Mouse (Mus musculus) B cell, adult 62 days (primary cell): ENCODE results near the gene Timmdc1. TPM values are rescaled to one million over a fixed set of nuclear protein-coding genes. Genes with fewer than 3 reads are reported as not detected.

Source experiments
- total RNA-seq: library from RNA; stranded (reverse); gene quantifications from 4 replicates; pipeline ENCODE4 v1.2.4, GENCODE M21; 2023

Timmdc1 gene
- 17.6 to 21.6 TPM (median 19.5 TPM) in 4 replicates for total RNA-seq

DNA sequence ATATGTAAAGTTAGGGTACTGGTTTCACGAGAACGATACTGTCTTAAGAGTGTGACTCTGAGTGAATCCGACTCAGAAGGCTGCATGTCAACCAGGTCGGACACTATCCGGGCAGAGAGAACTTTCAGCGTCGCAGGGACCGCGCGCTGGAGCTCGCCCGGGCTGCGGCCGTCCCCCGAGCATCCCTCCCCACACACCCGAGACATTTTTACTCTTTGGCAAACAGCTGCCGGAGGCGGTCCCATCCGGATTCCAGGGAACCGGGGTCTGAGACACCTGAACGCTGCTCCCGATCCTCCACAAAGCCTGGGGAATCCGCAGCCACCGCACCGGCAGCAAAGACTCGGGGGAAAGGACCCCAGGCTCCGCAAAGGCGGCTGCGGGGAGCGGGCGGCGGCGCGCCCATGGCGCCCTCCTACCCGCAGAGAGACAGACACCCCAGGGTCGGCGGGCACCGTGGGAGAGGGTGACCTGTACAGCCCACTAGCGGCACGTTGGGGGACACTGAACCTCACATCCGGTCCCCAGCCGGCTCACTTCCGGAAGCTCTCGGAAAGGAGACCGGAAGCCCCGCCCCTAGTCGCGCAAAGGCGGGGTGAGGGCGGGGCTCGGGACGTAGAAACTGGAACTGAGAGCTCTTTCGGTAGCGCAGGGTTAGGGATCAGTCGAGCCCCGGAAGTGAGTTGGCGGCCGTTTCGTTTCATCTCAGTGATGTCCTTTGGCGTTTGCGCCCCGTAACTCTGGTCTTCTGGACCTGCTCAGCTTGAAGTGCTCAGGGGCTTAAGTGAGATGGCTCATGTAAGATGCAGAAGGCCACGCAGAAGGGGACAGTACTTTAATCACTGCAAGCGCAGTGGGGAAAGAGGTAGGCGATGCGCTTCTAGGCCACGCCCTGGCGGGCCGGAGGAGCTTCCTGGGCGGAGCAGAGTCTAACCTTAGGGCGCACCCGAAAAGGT is at the start of gene Timmdc1:
TSS of gene Timmdc1 (minus strand) at position 535 of the 956 bp plus-strand sequence.

DNA sequence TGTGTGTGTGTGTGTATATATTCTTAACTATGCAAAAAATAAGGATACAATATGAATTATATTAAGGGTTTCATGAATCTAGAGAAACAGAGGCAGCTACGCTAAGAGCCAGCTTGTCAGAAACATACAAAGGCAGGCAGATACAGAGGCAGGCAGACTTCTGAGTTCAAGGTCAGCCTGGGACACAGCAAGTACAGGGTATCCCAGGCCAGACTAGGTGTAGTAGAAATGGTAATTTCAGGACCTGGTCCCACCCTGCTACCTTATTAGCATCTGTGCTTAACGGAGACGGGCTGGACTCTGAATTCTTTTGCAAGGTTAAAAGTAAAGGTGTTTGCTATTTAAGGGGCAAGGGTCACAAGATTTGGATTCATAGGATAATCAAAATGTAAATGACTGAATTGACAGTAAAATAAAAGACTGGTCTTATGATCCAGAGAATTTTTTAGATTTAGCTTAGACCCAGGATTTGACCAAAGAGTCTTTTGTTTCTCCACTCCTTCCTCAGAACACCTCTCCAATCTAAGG is 35.8 kb upstream of the Timmdc1 start, which contains the start of gene Tmem39a:
TSS of gene Tmem39a (plus strand) at position 478 of the 528 bp plus-strand sequence.

DNA sequence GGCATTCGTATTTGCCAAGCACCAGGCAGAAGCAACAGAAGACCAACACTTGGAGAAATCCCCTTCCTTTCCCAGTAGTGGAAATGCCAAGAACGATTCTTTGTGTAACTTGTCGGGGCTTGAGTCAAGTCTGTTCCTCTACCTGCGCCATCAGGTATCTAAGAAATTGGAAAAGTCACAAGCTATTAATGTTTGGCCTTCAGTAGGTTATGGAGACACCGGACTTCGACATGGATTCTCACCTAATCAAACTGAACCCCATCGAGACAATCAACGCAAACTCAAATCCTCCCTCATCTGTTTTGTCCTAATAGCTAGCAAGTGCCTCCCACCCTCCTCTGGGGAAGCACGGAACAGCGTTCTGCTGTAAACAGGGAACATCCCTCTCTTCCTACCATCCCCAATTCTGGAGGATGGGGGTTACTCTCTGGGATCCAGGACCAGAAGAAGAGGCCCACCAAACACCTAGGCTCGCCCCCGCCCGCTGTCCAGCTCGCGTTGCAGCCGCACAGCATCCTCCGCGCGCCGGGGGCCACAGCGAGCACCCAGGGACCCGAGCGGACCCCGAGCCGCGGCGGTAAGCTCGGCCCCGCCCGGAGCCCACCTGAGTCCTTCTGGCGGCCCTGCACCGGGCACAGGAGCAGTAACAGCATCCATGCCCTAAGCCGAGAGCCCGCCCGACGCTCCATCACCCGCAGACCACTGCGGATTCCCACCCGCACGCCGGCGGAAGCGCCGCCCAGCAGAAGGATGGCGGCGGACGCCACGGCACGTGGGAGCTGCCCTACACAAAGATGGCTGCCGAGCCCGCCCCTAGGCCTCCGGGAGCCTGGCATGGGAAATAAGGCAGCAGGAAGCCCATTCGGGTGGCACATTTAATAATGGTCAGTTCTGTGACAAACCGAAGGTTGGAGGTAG is 27.3 kb upstream of the Timmdc1 start, which contains the start of gene Poglut1:
TSS of gene Poglut1 (minus strand) at position 780 of the 918 bp plus-strand sequence.

DNA sequence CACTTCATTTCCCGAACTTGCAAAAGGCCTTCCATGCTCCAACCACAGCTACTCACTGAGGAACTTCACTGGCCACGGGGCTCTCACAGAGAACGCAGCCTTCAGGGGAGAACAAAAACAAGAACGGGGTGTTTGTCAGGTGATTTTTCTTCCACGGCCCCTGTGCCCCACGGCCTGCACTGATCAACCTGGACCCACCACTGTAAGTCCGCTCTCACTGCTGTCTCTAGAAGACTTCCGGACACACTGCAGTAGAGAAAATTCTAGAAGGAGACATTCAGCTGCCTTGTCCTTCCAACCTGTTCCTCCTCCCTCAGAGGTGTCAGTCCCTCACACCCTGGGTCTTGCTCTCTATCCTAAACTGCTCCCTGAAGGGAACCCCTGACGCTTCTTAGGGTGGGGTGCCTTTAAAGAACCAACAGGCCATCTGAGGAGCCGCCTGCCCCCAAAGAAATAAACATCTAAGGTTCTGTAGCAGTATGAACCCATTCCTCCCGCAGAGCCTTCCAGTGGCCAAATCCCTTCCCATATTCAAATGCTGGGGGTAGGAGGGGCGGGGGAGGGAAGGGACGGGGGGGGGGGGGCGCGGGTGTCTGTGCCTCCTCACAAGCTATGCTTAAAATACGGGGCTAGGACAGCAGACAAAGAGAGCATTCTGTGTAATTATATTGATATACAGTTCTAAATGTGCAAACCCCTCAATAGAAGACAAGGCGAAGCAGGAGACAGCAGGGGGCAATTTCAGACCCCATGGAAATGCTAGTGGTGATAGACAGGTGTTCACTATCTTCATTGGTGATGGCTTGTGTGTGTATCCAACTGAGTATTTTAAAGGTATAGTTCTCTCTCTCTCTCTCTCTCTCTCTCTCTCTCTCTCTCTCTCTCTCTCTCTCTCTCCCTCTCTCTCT is 66.7 kb downstream of the Timmdc1 start, which contains the start of gene Cd80:
TSS of gene Cd80 (plus strand) at position 51 of the 908 bp plus-strand sequence.

DNA sequence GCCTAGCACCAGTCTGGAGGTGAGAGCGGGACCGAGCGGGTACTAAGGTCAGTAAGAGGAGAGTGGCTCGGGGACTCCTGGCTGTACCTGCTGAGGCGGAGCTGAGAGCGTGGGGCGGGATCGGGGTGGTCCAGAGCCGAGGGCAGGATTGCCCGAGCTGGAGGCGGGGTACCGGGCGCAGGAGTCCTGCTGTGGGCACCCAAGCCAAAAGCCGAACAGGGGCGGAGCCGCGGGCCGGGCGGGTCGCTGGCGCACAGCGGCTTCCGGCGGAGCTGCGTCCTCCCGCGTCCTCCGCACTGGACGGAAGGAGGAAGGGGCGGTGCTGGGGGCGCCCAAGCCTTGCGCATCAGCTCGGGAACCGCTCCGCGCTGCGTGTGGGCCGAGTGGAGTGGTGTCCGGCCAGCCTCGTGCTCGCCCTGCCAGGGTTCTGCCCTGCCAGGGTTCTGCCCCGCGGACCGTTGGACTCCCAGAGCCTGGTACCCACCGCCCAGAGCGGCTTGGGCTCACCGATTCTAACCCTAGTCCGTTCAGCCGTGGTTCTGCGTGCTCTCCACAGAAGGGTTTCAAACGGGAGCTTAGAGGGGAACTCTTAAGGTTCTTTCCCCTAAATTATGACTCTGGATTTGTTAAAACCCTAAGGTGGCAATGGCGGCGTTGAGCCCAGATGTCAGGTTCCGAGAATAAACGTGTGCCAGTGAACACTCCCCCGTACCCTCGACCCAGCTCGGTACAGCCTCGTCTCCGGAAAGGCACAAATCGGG is 69.8 kb downstream of the Timmdc1 start, which contains the start of gene Adprh:
TSS of gene Adprh (minus strand) at position 262 of the 761 bp plus-strand sequence.

Other genes starting within 250 kb of the Timmdc1 start
- not detected in 4 replicates for gene Nr1i2, start 227.8 kb downstream of the Timmdc1 start, total RNA-seq
- gene Maats1, start 180.5 kb downstream of the Timmdc1 start, total RNA-seq, result 0.30 TPM in 1 of 4 replicates, not detected in the others
- gene Cox17, start 175.7 kb downstream of the Timmdc1 start, total RNA-seq, result 68.1 to 84.3 TPM (median 77.1 TPM) in 4 replicates
- gene Gm21987, start 175.6 kb downstream of the Timmdc1 start, total RNA-seq, result 1.8 TPM in 1 of 4 replicates, not detected in the others
- 0.35 to 0.53 TPM in 2 of 4 replicates, not detected in the others for gene Popdc2, start 160.5 kb downstream of the Timmdc1 start, total RNA-seq
- not detected in 4 replicates for gene Pla1a, start 89.5 kb downstream of the Timmdc1 start, total RNA-seq
- gene Adprh, start 70.0 kb downstream of the Timmdc1 start, total RNA-seq, result 25.9 to 32.5 TPM (median 27.8 TPM) in 4 replicates
- gene Cd80, start 67.1 kb downstream of the Timmdc1 start, total RNA-seq, result 1.4 to 2.6 TPM (median 1.7 TPM) in 4 replicates
- 16.7 to 27.5 TPM (median 24.9 TPM) in 4 replicates for gene Poglut1, start 27.6 kb upstream of the Timmdc1 start, total RNA-seq
- 49.9 to 65.0 TPM (median 59.6 TPM) in 4 replicates for gene Tmem39a, start 36.0 kb upstream of the Timmdc1 start, total RNA-seq
- gene Arhgap31, start 190.6 kb upstream of the Timmdc1 start, total RNA-seq, result 2.8 to 3.8 TPM (median 3.6 TPM) in 4 replicates
- 0.50 to 0.66 TPM (median 0.55 TPM) in 3 of 4 replicates, not detected in the other for gene B4galt4, start 219.6 kb upstream of the Timmdc1 start, total RNA-seq